Mouse (Mus musculus): ENCODE measurements at regions not wholly inside any gene's neighbourhood (a gene's known extent, or its start where the extent isn't known, plus 50 kb on each side); places are given as distances from the start of the nearest gene placed in this dataset.

- ATAC-seq (ENCODE audit: insufficient number of reproducible peaks, insufficient read depth, low FRiP score, low TSS enrichment), result no peak
- 68% methylated on average over 4 of the region's 4 CpGs for WGBS
- Histone ChIP-seq H3K27me3 (no peaks in the 10 kb centered on the region), H3K4me1 (no peaks in the 10 kb centered on the region), H3K9me3 (no peaks in the 10 kb centered on the region), H3K9ac (no peak overlapping the region), H3K4me3 (no peak overlapping the region), H3K27ac (no peak overlapping the region), H3K36me3 (no peaks in the 10 kb centered on the region), H3K4me2 (replicated peaks) (no peak overlapping the region)
Measured at GRCm38 (mm10) chr6:4441618-4442167, 62.9 kb upstream of the Col1a2 start.

GRCm38 (mm10) chr6:4445906-4446305 is 58.7 kb upstream of the Col1a2 start:
- no peak overlapping the region for H3K4me3 ChIP-seq
- H3K9me3 ChIP-seq, result no peaks in the 10 kb centered on the region
- H3K27me3 ChIP-seq, result no peaks in the 10 kb centered on the region
- no peak overlapping the region for H3K27ac ChIP-seq
- no peak for ATAC-seq (ENCODE audit: insufficient number of reproducible peaks, insufficient read depth, low FRiP score, low TSS enrichment)
- no peak overlapping the region for H3K4me2 ChIP-seq (replicated peaks)
- no peak overlapping the region for H3K9ac ChIP-seq
- H3K4me1 ChIP-seq, result no peaks in the 10 kb centered on the region
- WGBS, result 26% methylated on average over 1 of the region's 1 CpGs
- no peaks in the 10 kb centered on the region for H3K36me3 ChIP-seq

DNA sequence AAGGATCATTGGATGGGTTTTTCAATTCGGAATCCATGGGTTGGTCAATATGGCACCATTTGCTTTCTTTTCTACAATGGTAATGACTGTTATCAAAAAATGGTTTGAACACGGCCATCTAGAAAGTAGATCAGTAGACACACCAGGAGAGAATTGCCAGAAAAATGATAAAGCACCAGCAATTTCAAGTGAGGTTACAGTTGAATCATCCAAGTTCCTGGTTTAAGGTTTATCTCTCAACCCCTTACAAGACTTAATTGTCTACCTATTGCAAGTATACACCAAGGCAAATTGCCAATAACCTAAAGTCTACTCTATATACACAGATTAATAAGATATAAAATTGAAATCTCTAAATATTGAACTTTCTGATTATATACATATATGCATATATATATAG is 53.4 kb upstream of the Col1a2 start:
- Histone ChIP-seq H3K9me3 (no peaks in the 10 kb centered on the region), H3K27me3 (no peaks in the 10 kb centered on the region), H3K4me1 (peaks cover 7% of the 10 kb centered on the region), H3K36me3 (no peaks in the 10 kb centered on the region), H3K27ac (no peak overlapping the region), H3K4me3 (no peak overlapping the region), H3K9ac (no peak overlapping the region), H3K4me2 (replicated peaks) (no peak overlapping the region)
- ATAC-seq (ENCODE audit: insufficient number of reproducible peaks, insufficient read depth, low FRiP score, low TSS enrichment), result no peak
- 89% methylated on average over 2 of the region's 2 CpGs for WGBS
